Mouse (Mus musculus): ENCODE data around the gene Tmem167. TPM values are rescaled to one million over a fixed set of nuclear protein-coding genes. Genes with fewer than 3 reads are reported as not detected.
A peak's percentile ranks its signal among the peaks of the same experiment; 100 is the strongest.
"Not testable (repeated sequence)": the region's sequence is repeated elsewhere in the genome, so short reads cannot be mapped to it uniquely, and the experiment has no call there.

Tmem167 gene
- 10 to 100 TPM; 29.1 to 29.4 TPM for total RNA-seq (2021)
- long read RNA-seq, experiment 1, full-length matches to known transcripts = 102 of 120 reads
- long read RNA-seq, experiment 1, partial matches to known transcripts = 8 of 120 reads
- long read RNA-seq, experiment 1, other reads (novel, unspliced or antisense) = 10 of 120 reads
- long read RNA-seq, experiment 2, full-length matches to known transcripts = 87 of 95 reads
- long read RNA-seq, experiment 2, partial matches to known transcripts = 6 of 95 reads
- long read RNA-seq, experiment 2, other reads (novel, unspliced or antisense) = 2 of 95 reads

DNA sequence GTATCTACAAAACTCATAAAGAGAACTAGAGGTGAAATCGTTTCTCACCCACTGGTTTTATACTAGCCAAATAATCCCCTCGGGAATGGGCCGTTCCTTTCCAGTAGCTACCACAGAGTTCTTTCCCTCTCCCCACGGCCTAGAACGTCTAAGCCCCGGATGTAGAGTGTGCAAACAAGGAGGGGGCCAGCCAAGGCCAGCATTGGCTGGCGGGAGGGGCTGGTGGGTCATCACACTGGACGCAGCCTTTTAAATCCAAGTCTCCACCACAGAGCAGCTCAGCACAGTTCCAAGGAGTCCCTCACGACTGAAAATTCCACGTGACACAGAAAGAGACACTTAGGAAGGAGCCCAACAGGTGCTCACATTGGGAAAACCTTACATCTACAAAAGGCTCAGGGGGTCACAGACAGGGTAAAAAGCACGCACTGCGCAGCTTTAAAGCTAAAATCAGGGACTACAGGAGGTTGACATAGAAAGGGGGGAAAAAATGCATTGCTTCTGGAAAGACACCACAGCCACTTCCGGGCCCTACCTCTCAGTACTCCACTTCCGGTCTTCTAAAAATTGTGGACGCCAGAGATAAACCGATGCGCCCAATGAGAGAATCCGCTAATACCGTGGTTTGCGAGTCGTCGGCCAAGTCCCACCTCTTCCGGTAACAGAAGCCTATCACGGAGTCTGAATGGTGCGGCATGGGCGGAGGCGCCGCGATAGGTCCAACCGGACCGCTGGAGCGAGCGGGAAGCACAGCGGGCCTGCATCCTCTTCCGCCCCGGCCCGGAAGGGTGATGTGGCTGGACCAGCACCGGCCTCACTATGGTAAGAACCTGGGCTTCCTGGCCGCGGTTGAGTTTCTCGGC is at the start of gene Tmem167, which contains the start of gene Xrcc4:
TSS of gene Tmem167 (plus strand) at position 162 of the 863 bp plus-strand sequence.
TSS of gene Xrcc4 (minus strand) at position 647 of the 863 bp plus-strand sequence.
- intact Hi-C loops (cut with DNase I) = loop anchor here (5.0 kb wide), 1 partner anchor 347 kb away; the partner anchor contains the start of gene Vcan
- peak; percentile 98 to 99 for DNase-seq (ENCODE audit: low spot score in 2 of 2)

DNA sequence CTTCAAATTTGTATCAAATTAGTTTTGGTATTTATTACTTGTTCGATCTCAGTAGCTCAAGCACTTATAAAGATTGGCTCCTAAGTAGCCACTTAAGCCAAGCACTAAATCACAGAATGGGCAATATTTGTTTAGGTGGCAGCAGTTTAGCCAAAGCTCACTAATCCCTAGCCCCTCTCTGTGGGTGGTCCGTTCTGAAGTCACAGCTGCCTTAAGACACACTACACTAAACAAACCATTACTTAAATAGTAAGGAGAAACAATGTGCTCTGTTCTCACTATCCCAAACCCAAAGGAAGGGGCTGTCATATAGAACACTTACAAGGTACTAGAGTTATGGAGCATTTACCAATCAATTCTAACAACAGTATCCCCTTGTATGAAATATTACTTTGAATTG is 49.3 kb upstream of the Tmem167 start:
- intact Hi-C loops (cut with DNase I) = no loop called here
- no peak for DNase-seq (ENCODE audit: low spot score in 2 of 2)

DNA sequence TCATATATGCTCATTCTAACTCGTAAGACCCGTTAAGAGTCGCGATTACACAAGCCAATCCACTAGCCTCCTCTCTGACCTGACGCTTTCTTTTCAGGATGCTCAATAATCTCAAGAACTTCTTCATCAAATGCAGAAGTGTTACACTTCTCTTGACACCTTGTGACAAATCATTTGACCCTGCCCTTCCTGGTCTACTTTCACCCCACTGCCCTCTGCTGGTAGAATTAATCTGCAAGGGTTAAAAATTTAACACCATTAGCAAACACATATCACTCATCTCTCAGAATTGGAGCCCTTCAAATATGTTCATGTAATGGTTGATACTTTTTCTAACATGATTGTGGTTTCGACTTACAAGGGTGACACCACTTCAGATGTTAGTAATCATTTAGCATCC is 37.2 kb upstream of the Tmem167 start:
- no peak for DNase-seq (ENCODE audit: low spot score in 2 of 2)
- intact Hi-C loops (cut with DNase I) = no loop called here

DNA sequence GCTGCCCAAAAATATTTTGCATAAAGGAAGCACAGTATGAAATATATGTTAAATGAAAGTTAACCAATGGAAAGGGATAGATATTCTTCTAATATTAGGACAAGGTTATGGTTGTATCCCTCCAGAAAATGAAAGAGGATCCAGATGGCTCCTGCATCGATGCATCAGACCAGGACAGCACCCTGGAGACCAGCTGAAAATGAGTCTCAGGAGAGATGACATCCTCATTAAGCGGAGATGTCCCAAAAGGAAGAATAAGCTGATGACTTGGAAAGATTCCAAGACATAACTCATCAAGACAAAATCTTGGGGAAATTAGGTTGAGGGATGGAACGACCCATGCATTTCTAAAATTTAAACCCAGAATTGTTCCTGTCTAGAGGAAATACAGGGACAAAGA is 36.5 kb upstream of the Tmem167 start:
- DNase-seq (ENCODE audit: low spot score in 2 of 2) = no peak
- intact Hi-C loops (cut with DNase I) = no loop called here

DNA sequence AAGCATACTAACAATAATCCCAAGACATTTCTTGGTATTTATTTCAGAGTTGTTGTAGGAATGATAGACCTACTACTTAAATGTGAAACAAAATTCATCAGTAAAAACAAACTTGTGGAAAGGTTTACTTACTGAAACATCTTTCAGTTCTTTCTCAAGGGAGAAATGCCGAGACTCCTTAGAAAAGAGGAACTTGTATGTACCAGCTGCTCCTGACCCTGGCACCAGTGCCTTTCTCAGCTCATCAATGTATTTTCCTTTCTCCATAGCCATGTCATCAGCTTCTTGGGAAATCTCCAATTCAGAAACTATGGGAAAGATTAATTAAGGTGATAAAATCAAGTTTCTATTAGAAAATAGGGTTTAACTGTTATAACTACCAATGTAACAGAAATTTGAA is 27.0 kb upstream of the Tmem167 start:
- intact Hi-C loops (cut with DNase I) = no loop called here
- DNase-seq (ENCODE audit: low spot score in 2 of 2) = no peak

DNA sequence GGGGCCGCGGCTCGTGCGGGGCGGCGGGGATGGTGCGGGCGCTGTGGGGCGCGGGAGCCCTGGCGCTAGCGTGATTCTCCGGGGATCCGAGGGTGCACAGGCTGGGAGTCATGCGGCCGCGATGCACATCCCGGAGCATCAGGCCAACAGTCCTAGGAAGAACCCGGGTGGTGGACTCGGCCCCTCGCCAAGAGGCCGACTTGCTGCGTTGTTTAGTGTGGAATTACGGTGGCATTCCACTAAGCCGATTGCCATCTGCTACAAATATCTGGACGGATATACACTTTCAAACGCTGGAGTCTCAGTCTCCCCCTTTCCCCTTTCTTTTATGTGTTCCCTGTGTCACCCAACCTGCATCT is 881 bp downstream of the Tmem167 start:
- intact Hi-C loops (cut with DNase I) = loop anchor here (5.0 kb wide), 1 partner anchor 348 kb away; the partner anchor contains the start of gene Vcan
- DNase-seq (ENCODE audit: low spot score in 2 of 2) = no peak

DNA sequence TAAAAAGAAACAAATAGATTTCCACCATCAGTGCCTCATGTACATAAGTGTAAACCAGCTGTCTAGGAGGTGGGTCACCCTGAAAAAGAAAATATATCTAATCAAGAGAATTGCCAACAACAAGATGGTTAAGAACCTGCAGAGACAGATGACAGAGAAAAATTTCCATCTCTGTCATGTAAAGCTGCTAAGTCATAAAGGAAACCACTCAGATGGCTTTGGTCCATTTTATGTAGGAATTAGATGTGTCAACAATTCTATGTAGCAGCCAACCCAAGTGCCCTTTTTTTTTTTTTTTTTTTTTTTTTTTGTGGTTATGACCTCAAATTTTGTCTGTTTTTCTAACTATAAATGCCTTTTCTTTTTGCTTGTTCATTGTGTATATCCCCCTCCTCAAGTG is 12.6 kb downstream of the Tmem167 start:
- DNase-seq (ENCODE audit: low spot score in 2 of 2) = no peak
- intact Hi-C loops (cut with DNase I) = no loop called here

DNA sequence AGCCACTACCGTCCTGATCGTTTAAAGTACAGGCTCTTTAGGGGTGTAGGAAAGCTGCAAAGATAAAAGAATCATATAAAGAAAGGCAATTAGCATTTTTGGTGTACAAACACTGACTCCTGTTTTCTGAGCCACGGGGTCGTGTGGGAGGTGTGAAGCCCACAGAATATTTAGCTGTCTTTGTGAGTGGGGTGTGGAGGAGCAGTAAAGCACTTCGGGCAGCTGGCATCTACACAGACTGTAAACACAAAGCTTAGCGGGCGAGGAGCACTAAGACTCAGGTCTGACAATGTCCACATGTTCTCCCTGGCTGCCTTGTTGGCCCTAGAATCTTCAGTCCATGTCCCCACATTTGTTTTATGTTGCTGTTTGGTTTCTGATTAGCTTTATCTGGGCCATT is 17.2 kb downstream of the Tmem167 start:
- peak in 1 of 2 experiments; percentile 7 for DNase-seq (ENCODE audit: low spot score in 2 of 2)
- intact Hi-C loops (cut with DNase I) = no loop called here

DNA sequence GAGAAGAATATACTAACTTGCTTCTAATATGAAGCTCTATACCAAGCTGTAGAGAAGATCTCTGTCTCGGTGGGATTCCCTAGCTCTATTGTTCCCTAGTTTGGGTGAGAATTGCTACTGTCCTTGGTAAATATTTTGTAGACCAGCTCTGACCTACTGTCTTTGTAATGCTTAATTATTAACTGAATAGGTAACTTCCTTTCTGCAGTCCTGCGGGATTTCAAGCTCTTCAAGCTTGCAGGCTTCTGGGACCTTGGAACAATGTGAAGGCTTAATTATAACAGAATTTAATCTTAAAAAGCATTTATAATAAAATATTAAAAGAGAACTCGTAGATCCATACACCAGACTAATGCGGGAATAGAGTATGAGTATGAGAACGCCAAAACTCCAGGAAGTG is 19.8 kb downstream of the Tmem167 start:
- intact Hi-C loops (cut with DNase I); DNase-seq (ENCODE audit: low spot score in 2 of 2): not testable (repeated sequence)

DNA sequence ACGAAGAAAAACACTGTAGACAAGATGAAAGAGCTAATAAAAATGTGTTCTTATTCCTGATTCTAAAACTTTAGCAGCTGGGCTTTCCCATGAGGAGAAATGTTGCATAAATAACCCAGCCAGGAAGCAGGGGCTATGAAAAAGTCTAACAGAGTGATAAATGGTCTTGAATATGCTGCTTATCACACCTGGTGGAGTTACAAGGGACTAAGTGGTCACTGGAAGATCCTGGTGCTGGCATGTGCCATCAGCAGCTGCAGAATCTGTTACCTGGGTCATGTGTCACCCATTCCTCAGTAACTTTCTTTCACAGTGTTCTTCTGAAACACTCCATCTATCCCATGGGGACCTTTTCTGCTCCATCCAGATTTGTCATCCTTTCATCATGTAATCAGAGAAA is 22.8 kb downstream of the Tmem167 start:
- intact Hi-C loops (cut with DNase I) = no loop called here
- no peak for DNase-seq (ENCODE audit: low spot score in 2 of 2)

DNA sequence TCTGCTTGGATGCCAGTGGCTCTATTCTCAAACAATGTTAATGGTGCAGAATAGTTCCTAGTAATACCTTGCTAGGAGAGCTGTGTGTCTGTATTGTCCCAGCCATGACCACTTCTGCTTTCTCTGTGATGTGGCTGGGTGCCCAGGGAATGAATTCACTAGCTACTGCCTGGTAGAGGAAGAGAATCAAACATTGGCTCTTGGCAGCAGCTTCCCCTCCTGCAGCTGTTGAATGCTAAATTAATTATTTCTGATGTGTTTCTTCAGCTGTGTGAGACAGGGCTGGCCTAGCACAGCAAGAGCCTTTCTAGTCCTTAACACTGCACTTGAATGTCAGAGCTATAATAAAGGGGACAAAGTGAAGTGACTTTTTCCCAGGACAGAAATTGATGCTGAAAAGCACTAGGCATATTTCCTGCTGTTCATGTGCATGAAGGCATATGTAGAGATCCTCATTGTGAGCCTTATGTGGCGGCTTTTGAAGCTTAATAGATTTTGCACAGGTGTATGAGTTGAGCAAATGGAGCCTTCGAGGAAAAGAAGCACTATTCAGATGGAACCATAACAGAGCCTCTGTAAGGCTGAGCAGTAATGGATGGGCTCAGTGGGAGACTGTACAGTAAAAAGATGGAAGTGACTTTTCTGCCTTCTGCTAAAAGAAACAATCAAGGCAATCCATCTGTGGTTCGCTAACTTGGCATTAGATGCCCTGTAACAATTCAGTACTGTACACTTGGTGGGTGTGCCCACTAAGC is 47.4 kb downstream of the Tmem167 start:
- intact Hi-C loops (cut with DNase I) = no loop called here
- peak; percentile 49 to 61 for DNase-seq (ENCODE audit: low spot score in 2 of 2)

DNA sequence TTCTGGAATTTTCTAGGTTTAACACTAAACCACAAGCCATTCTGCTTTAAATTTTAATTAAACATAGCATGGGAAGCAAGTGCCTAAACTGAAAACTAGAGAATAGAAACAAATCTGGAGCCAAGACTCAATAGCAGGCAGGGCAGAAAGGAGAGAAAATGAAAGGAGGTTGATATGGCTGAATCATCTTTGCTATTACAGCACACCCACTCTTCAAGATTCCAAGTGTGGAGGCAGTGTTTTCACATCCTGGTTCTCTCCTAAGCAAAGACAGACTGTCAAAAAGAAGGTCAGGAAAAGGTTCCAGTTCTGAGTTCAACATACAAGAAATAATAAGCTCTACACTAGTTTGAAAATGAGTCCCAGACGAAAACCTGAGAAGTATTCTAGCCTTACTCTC is 52.8 kb downstream of the Tmem167 start:
- intact Hi-C loops (cut with DNase I) = no loop called here

DNA sequence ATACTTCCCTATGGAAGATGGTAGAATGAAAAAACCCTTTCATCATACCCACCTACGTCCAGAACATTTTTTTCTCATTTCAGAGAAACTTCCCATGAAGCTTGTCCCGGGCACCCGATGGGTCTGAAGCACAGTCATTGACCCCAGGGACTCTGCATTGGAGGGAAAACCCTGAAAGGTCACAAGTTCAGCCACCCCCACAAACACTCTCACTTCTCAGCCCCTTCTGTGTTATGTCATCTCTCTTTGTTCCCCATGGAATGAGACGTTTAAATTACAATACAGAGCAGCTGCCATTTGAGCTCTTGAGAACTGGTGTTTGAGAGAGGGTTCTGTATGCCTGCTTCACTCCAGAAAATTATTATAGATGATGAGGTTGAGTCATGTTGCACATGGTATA is 54.3 kb downstream of the Tmem167 start:
- no peak for DNase-seq (ENCODE audit: low spot score in 2 of 2)
- intact Hi-C loops (cut with DNase I) = no loop called here

More for the DNA sequence above, 52.8 kb downstream of the Tmem167 start:
- DNase-seq (ENCODE audit: low spot score in 2 of 2) = no peak

DNA sequence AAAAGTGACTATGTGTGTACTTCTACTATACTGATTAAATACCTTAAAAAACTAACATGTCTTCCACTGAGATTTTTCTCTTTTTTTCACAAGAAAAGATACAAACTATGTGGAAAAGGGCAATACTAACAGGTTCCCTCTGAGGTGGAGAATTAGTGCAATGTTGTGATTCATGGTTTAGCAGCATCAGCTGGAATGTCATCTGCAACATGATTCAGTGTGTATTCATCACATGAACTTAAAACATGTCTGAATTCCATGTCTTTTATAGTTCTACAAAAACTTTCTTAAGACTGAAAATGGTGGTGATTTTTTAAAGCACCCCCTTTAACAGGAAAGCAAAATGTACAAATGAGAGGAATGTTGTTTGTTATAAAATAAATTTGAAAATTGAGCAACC is 63.0 kb downstream of the Tmem167 start:
- no peak for DNase-seq (ENCODE audit: low spot score in 2 of 2)
- intact Hi-C loops (cut with DNase I) = no loop called here

DNA sequence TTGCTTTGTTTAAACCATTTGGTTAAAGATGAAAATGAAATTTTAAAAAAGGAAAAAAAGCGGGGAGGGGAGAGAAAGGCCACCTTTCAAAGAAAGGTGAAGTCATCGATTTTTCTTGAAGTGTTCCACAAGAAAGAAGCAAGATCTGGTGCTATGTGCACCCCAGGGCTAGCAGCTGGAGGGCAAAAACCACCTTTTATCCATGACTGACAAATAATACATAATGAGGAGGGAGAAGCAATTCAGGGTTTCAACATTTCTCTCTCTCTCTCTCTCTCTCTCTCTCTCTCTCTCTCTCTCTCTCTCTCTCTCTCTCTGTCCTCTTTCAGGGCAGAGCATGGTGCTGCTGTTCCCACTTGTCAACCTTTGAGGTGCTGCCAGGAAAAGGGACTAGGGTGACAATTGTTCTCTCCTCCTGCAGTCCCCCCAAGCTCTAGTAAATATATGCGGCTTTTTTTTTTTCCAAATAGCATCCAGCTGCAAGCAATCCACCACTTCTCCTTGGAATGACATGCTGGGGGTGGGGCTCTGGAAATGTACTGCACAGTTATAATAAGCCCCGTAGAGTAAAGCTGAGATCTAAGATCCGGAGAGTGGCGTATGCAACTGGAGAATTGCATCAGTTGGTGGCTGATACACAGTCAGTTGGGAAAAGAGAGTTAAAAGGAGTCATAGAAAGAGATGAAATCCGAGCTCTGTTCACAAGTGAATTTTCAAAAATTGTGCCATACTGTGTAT is 63.8 kb downstream of the Tmem167 start:
- intact Hi-C loops (cut with DNase I) = no loop called here
- peak; percentile 19 to 20 for DNase-seq (ENCODE audit: low spot score in 2 of 2)

DNA sequence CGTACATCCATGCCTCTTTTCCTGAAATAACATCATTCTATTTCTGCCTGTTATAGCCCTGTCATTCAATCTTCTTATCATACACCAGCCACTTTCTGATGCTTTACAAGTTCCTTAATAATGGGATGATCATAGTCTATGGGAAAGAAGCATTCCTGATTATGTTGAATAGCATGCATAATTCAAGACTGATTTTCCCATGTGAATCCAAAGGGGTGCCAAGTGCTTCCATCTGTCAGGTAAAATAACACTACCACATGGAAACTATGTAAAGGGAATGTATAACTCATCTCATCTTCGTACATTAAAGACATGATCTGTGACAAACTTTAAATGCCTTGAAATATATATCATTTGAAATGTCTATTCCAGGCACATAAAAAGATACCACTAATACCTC is 75.2 kb downstream of the Tmem167 start:
- intact Hi-C loops (cut with DNase I) = no loop called here
- no peak for DNase-seq (ENCODE audit: low spot score in 2 of 2)

DNA sequence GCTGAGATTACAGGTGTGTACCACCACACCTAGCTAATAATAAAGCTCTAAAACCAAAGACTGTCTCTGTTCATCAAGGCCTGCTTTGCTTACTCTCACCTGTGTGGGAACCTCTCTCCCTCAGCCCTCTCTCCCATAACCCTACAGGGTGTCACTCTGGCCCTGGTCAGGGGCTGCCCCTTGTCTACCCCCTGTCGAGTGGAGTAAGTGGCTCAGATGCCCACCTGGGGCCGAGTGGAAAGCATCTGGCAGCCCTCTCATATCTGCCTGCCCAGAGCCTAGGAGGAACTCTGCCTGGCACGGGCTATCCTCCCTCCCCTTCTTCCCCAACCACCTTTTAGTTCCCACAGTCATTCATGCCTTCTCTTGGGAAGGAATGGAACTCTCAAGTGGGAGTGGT is 78.1 kb downstream of the Tmem167 start:
- intact Hi-C loops (cut with DNase I) = no loop called here
- DNase-seq (ENCODE audit: low spot score in 2 of 2) = no peak

DNA sequence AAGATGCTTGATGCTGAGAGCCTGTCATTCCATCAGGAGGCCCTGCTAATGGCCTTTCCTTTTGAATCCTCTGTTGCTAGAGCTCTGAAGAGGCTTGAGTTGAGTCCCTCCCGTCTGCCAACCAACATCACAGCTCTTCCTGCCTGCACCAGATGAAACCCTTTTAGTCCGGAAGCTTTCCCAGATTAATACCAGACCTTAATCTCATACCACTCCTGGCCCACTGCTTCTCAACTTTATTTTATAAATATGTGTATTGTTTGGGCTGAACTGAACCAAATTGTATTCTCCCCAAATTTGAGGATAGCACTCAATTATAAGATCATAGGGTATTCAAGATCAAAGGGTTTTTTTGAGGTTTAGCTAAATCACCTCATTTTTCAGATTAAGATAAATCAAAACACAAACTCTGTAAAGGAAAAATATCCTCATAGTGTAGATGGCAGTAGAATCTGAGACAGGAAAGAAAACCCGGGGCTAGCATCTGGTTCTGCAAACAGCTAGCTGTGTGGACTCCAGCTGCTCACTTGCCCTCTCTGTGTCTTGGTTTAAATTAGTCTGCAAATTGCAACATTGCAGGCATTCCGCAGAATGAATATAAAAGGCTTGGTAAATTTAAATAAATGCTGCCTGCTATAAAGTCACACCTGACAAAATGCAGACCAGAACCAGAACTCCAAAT is 81.3 kb downstream of the Tmem167 start:
- DNase-seq (ENCODE audit: low spot score in 2 of 2) = no peak
- intact Hi-C loops (cut with DNase I) = no loop called here

DNA sequence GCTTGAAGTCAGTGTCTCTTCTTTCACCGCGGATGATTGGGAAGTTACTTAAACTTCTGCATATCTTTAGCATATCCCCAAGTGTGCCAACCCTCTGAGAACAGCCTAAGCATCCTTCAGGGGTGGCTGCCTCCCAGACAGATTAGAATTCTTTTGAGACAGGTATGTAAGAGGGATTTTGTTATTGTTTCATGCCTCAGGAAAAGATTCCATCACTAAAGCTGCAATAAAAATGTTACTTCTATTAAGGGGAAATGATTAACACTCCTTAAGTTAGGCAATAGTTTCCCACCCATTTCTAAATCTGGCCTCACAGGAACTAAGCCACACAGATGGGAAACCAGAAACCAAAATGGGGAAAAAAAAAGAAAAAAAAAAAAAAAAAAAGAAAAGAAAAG is 81.9 kb downstream of the Tmem167 start:
- DNase-seq (ENCODE audit: low spot score in 2 of 2) = no peak

More for the DNA sequence above, 81.9 kb downstream of the Tmem167 start:
- intact Hi-C loops (cut with DNase I) = no loop called here

Data from left cerebral cortex, postnatal 14 days (tissue).